In genomic region chr17:52217411-52217810, GRCm38 (mm10) we compare ENCODE assay signal across 27 mouse cellular contexts.
DNase-seq lines count a peak whose midpoint lies in the region; ATAC-seq and TF ChIP-seq lines count a peak whose summit lies in the region.
"Had no signal": no experiment of that assay in that cellular context is flagged by ENCODE, and none has a peak within 500 bp of the region (broad histone marks: within the 10 kb centered on the region; RNA-seq: fewer than 3 reads in every experiment).

No protein-coding gene starts in this region.

- no peak for ATAC-seq in lung, postnatal 0 days
- ATAC-seq: forebrain, embryonic 15.5 days; hindbrain, postnatal 0 days; Patski had no signal

- H3K27me3 ChIP-seq in lung, postnatal 0 days (replicated peaks; ENCODE audit: insufficient read depth, low read length): no peaks in the 10 kb centered on the region
- H3K27me3 ChIP-seq: CH12.LX; embryonic facial prominence, embryonic 13.5 days; forebrain, embryonic 12.5 days; forebrain, embryonic 15.5 days; heart, embryonic 13.5 days; Patski had no signal

- H3K4me1 ChIP-seq in lung, postnatal 0 days (ENCODE audit: insufficient read depth, low read depth, low read length): no peaks in the 10 kb centered on the region
- H3K4me1 ChIP-seq: embryonic facial prominence, embryonic 13.5 days; forebrain, embryonic 12.5 days; forebrain, embryonic 15.5 days; heart, embryonic 10.5 days; heart, embryonic 13.5 days had no signal

- H3K9ac ChIP-seq in lung, postnatal 0 days (replicated peaks; ENCODE audit: low read depth): no peak overlapping the region
- H3K9ac ChIP-seq: embryonic facial prominence, embryonic 13.5 days; forebrain, embryonic 12.5 days; forebrain, embryonic 15.5 days; heart, embryonic 13.5 days; hindbrain, embryonic 14.5 days had no signal

- H3K4me3 ChIP-seq in lung, postnatal 0 days (ENCODE audit: low read depth, low read length): no peak overlapping the region
- H3K4me3 ChIP-seq: embryonic facial prominence, embryonic 13.5 days; erythroblast, embryonic 14.5 days; forebrain, embryonic 12.5 days; forebrain, embryonic 15.5 days; heart, embryonic 10.5 days; heart, embryonic 13.5 days had no signal

- DNase-seq in thymus, adult 18-20 months: peak; percentile 35 to 59
- DNase-seq in thymus, postnatal 10 days (ENCODE audit: low spot score in 2 of 2): peak; percentile 51
- DNase-seq in thymus, postnatal 36 days: peak; percentile 55 to 62
- no peak for DNase-seq in adrenal gland, adult 8-10 months
- DNase-seq in lung, postnatal 0 days (ENCODE audit: low spot score): no peak
- no peak for DNase-seq in right cerebral cortex, postnatal 36 days (ENCODE audit: low spot score in 2 of 2)
- DNase-seq: adrenal gland, postnatal 14 days; B cell, adult 2 months; cerebellum, adult 11 months; cerebellum, adult 2 months; cerebellum, adult 9-11 months; cerebellum, postnatal 25 days; gastrocnemius, postnatal 25 days; heart, adult 18-20 months; heart, postnatal 14 days; heart, postnatal 4 days had no signal

- no peaks in the 10 kb centered on the region for H3K9me3 ChIP-seq in lung, postnatal 0 days (ENCODE audit: low read length)
- H3K9me3 ChIP-seq: embryonic facial prominence, embryonic 13.5 days; forebrain, embryonic 12.5 days; forebrain, embryonic 15.5 days; G1E; heart, embryonic 10.5 days; heart, embryonic 13.5 days had no signal

- no peak overlapping the region for H3K27ac ChIP-seq in lung, postnatal 0 days (ENCODE audit: low read length)
- H3K27ac ChIP-seq: embryonic facial prominence, embryonic 13.5 days; forebrain, embryonic 12.5 days; forebrain, embryonic 15.5 days; heart, embryonic 10.5 days; heart, embryonic 13.5 days; hindbrain, embryonic 14.5 days; hindbrain, postnatal 0 days had no signal

- no peaks in the 10 kb centered on the region for H3K36me3 ChIP-seq in lung, postnatal 0 days (ENCODE audit: insufficient read depth, low read length)
- H3K36me3 ChIP-seq: embryonic facial prominence, embryonic 13.5 days; forebrain, embryonic 12.5 days; forebrain, embryonic 15.5 days; G1E; heart, embryonic 10.5 days; heart, embryonic 13.5 days had no signal

- TF ChIP-seq EP300 in lung, postnatal 0 days (IDR thresholded peaks at IDR 0.05): no peak

- TF ChIP-seq CTCF in lung, postnatal 0 days (IDR thresholded peaks at IDR 0.05): no peak

- no peak overlapping the region for H3K4me2 ChIP-seq in lung, postnatal 0 days (replicated peaks; ENCODE audit: low read depth, low read length)
- H3K4me2 ChIP-seq: embryonic facial prominence, embryonic 13.5 days; forebrain, embryonic 12.5 days; forebrain, embryonic 15.5 days; heart, embryonic 13.5 days; hindbrain, embryonic 14.5 days had no signal

Comparison
In these comparisons a context has a peak if more than half of its experiments do, and no peak if none do; other contexts are left out.
1. DNase-seq: peak in thymus, adult 18-20 months (2 of 2), thymus, postnatal 10 days (2 of 2) and thymus, postnatal 36 days (2 of 2); none in adrenal gland, adult 8-10 months (single experiment), lung, postnatal 0 days (single experiment) and right cerebral cortex, postnatal 36 days (0 of 2).